Mouse (Mus musculus) cerebellum, adult 18-20 months (tissue): ENCODE data around the gene Smndc1.

Experiments used
- DNase-seq, 2 experiments: peaks; one replicate each; pipeline ENCODE4 v3.0.0; 2021

Gene Smndc1

GRCm38 (mm10) chr19:53390495-53391007, at the start of gene Smndc1:
Gene Smndc1, minus strand, starts transcription at chr19:53390578.
- peak; percentile 99 for DNase-seq

- DNase-seq: no peak
Observed at GRCm38 (mm10) chr19:53439340-53439739, 49.0 kb upstream of the Smndc1 start.

GRCm38 (mm10) chr19:53437991-53438390, 47.6 kb upstream of the Smndc1 start:
- no peak for DNase-seq

- peak in 1 of 2 experiments; percentile 3 for DNase-seq
Observed at GRCm38 (mm10) chr19:53437311-53437958, 47.1 kb upstream of the Smndc1 start.

- peak in 1 of 2 experiments; percentile 13 for DNase-seq
Observed at GRCm38 (mm10) chr19:53433949-53434689, 43.7 kb upstream of the Smndc1 start.

GRCm38 (mm10) chr19:53431003-53431402, 40.6 kb upstream of the Smndc1 start:
- DNase-seq: no peak

- peak; percentile 87 to 88 for DNase-seq
Observed at GRCm38 (mm10) chr19:53430356-53430755, 40.0 kb upstream of the Smndc1 start.

GRCm38 (mm10) chr19:53427817-53428216, 37.4 kb upstream of the Smndc1 start:
- DNase-seq: no peak

- peak in 1 of 2 experiments; percentile 35 for DNase-seq
Observed at GRCm38 (mm10) chr19:53427346-53427745, 37.0 kb upstream of the Smndc1 start.

GRCm38 (mm10) chr19:53425824-53426223, 35.4 kb upstream of the Smndc1 start:
- DNase-seq: no peak

- DNase-seq: no peak
Observed at GRCm38 (mm10) chr19:53424629-53425028, 34.3 kb upstream of the Smndc1 start.

- no peak for DNase-seq
Observed at GRCm38 (mm10) chr19:53423816-53424465, 33.6 kb upstream of the Smndc1 start.

- DNase-seq: no peak
Observed at GRCm38 (mm10) chr19:53423341-53423753, 33.0 kb upstream of the Smndc1 start.

- DNase-seq: peak in 1 of 2 experiments; percentile 44
Observed at GRCm38 (mm10) chr19:53422358-53423308, 32.3 kb upstream of the Smndc1 start.

GRCm38 (mm10) chr19:53421583-53422188, 31.3 kb upstream of the Smndc1 start:
- DNase-seq: no peak

- peak; percentile 74 to 79 for DNase-seq
Observed at GRCm38 (mm10) chr19:53420924-53421582, 30.7 kb upstream of the Smndc1 start.

- DNase-seq: peak; percentile 54 to 59
Observed at GRCm38 (mm10) chr19:53419834-53420233, 29.5 kb upstream of the Smndc1 start.

- DNase-seq: no peak
Observed at GRCm38 (mm10) chr19:53415198-53415597, 24.8 kb upstream of the Smndc1 start.

GRCm38 (mm10) chr19:53414650-53415049, 24.3 kb upstream of the Smndc1 start:
- no peak for DNase-seq

- no peak for DNase-seq
Observed at GRCm38 (mm10) chr19:53413617-53414380, 23.4 kb upstream of the Smndc1 start.
